Mouse (Mus musculus): Measurements from ENCODE around the gene Gm49403. TPM values are rescaled to one million over a fixed set of nuclear protein-coding genes. Genes with fewer than 3 reads are reported as not detected.
"Not testable (repeated sequence)": the region's sequence is repeated elsewhere in the genome, so short reads cannot be mapped to it uniquely, and the experiment has no call there.

Gm49403 gene
- polyA plus RNA-seq, 1 experiment: not detected

GRCm38 (mm10) chr19:8888511-8889385 is 5.0 kb downstream of the Gm49403 start, which contains the start of the genes 1810009A15Rik and Gm49416:
Gene 1810009A15Rik (plus strand): TSS chr19:8888853.
Gene Gm49416 (plus strand): TSS chr19:8888926.
- H3K27me3 ChIP-seq (replicated peaks): no peaks in the 10 kb centered on the region
- TF ChIP-seq GATA1 (IDR thresholded peaks at IDR 0.05; ENCODE audit: borderline replicate concordance, low read length) (no peak), FLI1 (IDR thresholded peaks at IDR 0.05; ENCODE audit: low read length) (no peak)
- peaks cover 16% of the 10 kb centered on the region for H3K36me3 ChIP-seq (replicated peaks; ENCODE audit: low read length)
- no peaks in the 10 kb centered on the region for H3K9me3 ChIP-seq
- H3K4me3 ChIP-seq (replicated peaks): peak within 1 kb of the TSS; percentile 94
- H3K4me1 ChIP-seq: peaks cover 44% of the 10 kb centered on the region

- peak within 1 kb of the TSS; percentile 96 for H3K4me3 ChIP-seq (replicated peaks)
- peaks cover 65% of the 10 kb centered on the region for H3K4me1 ChIP-seq
- H3K36me3 ChIP-seq (replicated peaks; ENCODE audit: low read length): peaks cover 43% of the 10 kb centered on the region
- H3K9me3 ChIP-seq: no peaks in the 10 kb centered on the region
- no peaks in the 10 kb centered on the region for H3K27me3 ChIP-seq (replicated peaks)
- no peak for TF ChIP-seq GATA1 (IDR thresholded peaks at IDR 0.05; ENCODE audit: borderline replicate concordance, low read length)
- TF ChIP-seq FLI1 (IDR thresholded peaks at IDR 0.05; ENCODE audit: low read length): no peak
Measured at GRCm38 (mm10) chr19:8892829-8893766, 9.4 kb downstream of the Gm49403 start, which contains the start of gene Ints5. Gene Ints5 (plus strand): TSS chr19:8893005.

- H3K4me3 ChIP-seq (replicated peaks): no peak overlapping the region
- TF ChIP-seq FLI1 (IDR thresholded peaks at IDR 0.05; ENCODE audit: low read length) (no peak), GATA1 (IDR thresholded peaks at IDR 0.05; ENCODE audit: borderline replicate concordance, low read length) (no peak)
- no peaks in the 10 kb centered on the region for H3K27me3 ChIP-seq (replicated peaks)
- H3K4me1 ChIP-seq: peaks cover 74% of the 10 kb centered on the region
- H3K9me3 ChIP-seq: no peaks in the 10 kb centered on the region
- H3K36me3 ChIP-seq (replicated peaks; ENCODE audit: low read length): peaks cover 42% of the 10 kb centered on the region
Measured at GRCm38 (mm10) chr19:8895397-8895960, 11.7 kb downstream of the Gm49403 start.

GRCm38 (mm10) chr19:8896231-8896630 is 12.5 kb downstream of the Gm49403 start:
- Histone ChIP-seq H3K36me3 (replicated peaks; ENCODE audit: low read length) (peaks cover 42% of the 10 kb centered on the region), H3K4me1 (peaks cover 79% of the 10 kb centered on the region)
- H3K4me3 ChIP-seq (replicated peaks); H3K27me3 ChIP-seq (replicated peaks); H3K9me3 ChIP-seq: not testable (repeated sequence)

GRCm38 (mm10) chr19:8897211-8897864 is 13.6 kb downstream of the Gm49403 start:
- H3K4me3 ChIP-seq (replicated peaks): peak overlapping the region; percentile 100
- peaks cover 81% of the 10 kb centered on the region for H3K4me1 ChIP-seq
- not testable (repeated sequence) for H3K9me3 ChIP-seq; H3K27me3 ChIP-seq (replicated peaks)
- peaks cover 47% of the 10 kb centered on the region for H3K36me3 ChIP-seq (replicated peaks; ENCODE audit: low read length)

- H3K27me3 ChIP-seq (replicated peaks): no peaks in the 10 kb centered on the region
- TF ChIP-seq FLI1 (IDR thresholded peaks at IDR 0.05; ENCODE audit: low read length) (no peak), GATA1 (IDR thresholded peaks at IDR 0.05; ENCODE audit: borderline replicate concordance, low read length) (no peak)
- H3K36me3 ChIP-seq (replicated peaks; ENCODE audit: low read length): peaks cover 54% of the 10 kb centered on the region
- H3K4me3 ChIP-seq (replicated peaks): peak within 1 kb of the TSS; percentile 100
- no peaks in the 10 kb centered on the region for H3K9me3 ChIP-seq
- peaks cover 77% of the 10 kb centered on the region for H3K4me1 ChIP-seq
Measured at GRCm38 (mm10) chr19:8897865-8898495, 14.2 kb downstream of the Gm49403 start, which contains the start of gene Ganab. Gene Ganab (plus strand): TSS chr19:8898071.

GRCm38 (mm10) chr19:8898576-8898975 is 14.8 kb downstream of the Gm49403 start:
- TF ChIP-seq FLI1 (IDR thresholded peaks at IDR 0.05; ENCODE audit: low read length) (no peak), GATA1 (IDR thresholded peaks at IDR 0.05; ENCODE audit: borderline replicate concordance, low read length) (no peak)
- Histone ChIP-seq H3K4me3 (replicated peaks) (peak overlapping the region; percentile 100), H3K4me1 (peaks cover 75% of the 10 kb centered on the region), H3K27me3 (replicated peaks) (no peaks in the 10 kb centered on the region), H3K9me3 (no peaks in the 10 kb centered on the region), H3K36me3 (replicated peaks; ENCODE audit: low read length) (peaks cover 60% of the 10 kb centered on the region)

- TF ChIP-seq GATA1 (IDR thresholded peaks at IDR 0.05; ENCODE audit: borderline replicate concordance, low read length) (no peak), FLI1 (IDR thresholded peaks at IDR 0.05; ENCODE audit: low read length) (no peak)
- Histone ChIP-seq H3K36me3 (replicated peaks; ENCODE audit: low read length) (peaks cover 64% of the 10 kb centered on the region), H3K27me3 (replicated peaks) (no peaks in the 10 kb centered on the region), H3K4me3 (replicated peaks) (peak overlapping the region; percentile 100), H3K9me3 (no peaks in the 10 kb centered on the region), H3K4me1 (peaks cover 70% of the 10 kb centered on the region)
Measured at GRCm38 (mm10) chr19:8899079-8899478, 15.3 kb downstream of the Gm49403 start.

GRCm38 (mm10) chr19:8903412-8903811 is 19.7 kb downstream of the Gm49403 start:
- Histone ChIP-seq H3K36me3 (replicated peaks; ENCODE audit: low read length) (peaks cover 79% of the 10 kb centered on the region), H3K4me1 (peaks cover 37% of the 10 kb centered on the region), H3K9me3 (no peaks in the 10 kb centered on the region), H3K4me3 (replicated peaks) (no peak overlapping the region), H3K27me3 (replicated peaks) (no peaks in the 10 kb centered on the region)
- TF ChIP-seq FLI1 (IDR thresholded peaks at IDR 0.05; ENCODE audit: low read length): no peak
- no peak for TF ChIP-seq GATA1 (IDR thresholded peaks at IDR 0.05; ENCODE audit: borderline replicate concordance, low read length)
